Mouse (Mus musculus) midbrain, embryonic 14.5 days (tissue): Measurements from ENCODE around the gene Fam161a. TPM values are rescaled to one million over a fixed set of nuclear protein-coding genes. Genes with fewer than 3 reads are reported as not detected.
A peak's percentile ranks its signal among the peaks of the same experiment; 100 is the strongest.

Source experiments
- ATAC-seq: fragments of 200-750 bp; cut with Nextera tagmentation; 2 replicates; pipeline ENCODE4 v1.8.0; 2017; ENCODE audit warnings: moderate number of reproducible peaks, moderate library complexity; ENCODE audit not compliant: low FRiP score, low TSS enrichment
- DNase-seq: peaks from one replicate; pipeline ENCODE4 v3.0.0-alpha.2; 2015
- H3K27ac ChIP-seq: fragments of 300-500 bp; sonication (generic); replicated peaks from 2 replicates; pipeline ENCODE4 v1.5.1; 2014; ENCODE audit warnings: mild to moderate bottlenecking, low read depth, low read length, moderate library complexity
- H3K27me3 ChIP-seq: fragments of 300-500 bp; sonication (generic); 2 replicates; pipeline ENCODE4 v1.6.1; 2014; ENCODE audit warnings: low read length, control low read depth, mixed read lengths; ENCODE audit not compliant: control insufficient read depth, insufficient read depth
- H3K36me3 ChIP-seq: fragments of 300-500 bp; sonication (generic); 2 replicates; pipeline ENCODE4 v1.6.1; 2014; ENCODE audit warnings: low read length, control low read depth; ENCODE audit not compliant: control insufficient read depth, insufficient read depth
- H3K4me1 ChIP-seq: fragments of 300-500 bp; sonication (generic); 2 replicates; pipeline ENCODE4 v1.6.1; 2014; ENCODE audit warnings: mild to moderate bottlenecking, antibody characterized with exemption, low read length, control low read depth; ENCODE audit not compliant: control insufficient read depth, insufficient read depth
- H3K4me2 ChIP-seq: fragments of 300-500 bp; sonication (generic); 2 replicates; pipeline ENCODE4 v1.6.1; 2014; ENCODE audit warnings: mild to moderate bottlenecking, low read length, moderate library complexity
- H3K4me3 ChIP-seq: fragments of 300-500 bp; sonication (generic); replicated peaks from 2 replicates; pipeline ENCODE4 v1.5.1; 2014; ENCODE audit warnings: low read depth, low read length
- H3K9ac ChIP-seq: fragments of 300-500 bp; sonication (generic); replicated peaks from 2 replicates; pipeline ENCODE4 v1.6.1; 2014; ENCODE audit warnings: mild to moderate bottlenecking, low read length, moderate library complexity
- H3K9me3 ChIP-seq: fragments of 300-500 bp; sonication (generic); 2 replicates; pipeline ENCODE4 v1.6.1; 2016; ENCODE audit warnings: low read length, control low read depth, mixed read lengths; ENCODE audit not compliant: control insufficient read depth
- WGBS: fragments of 180-500 bp; shearing (Covaris S2); extraction: QIAGEN DNeasy Blood & Tissue Kit; methylation state at CpG from one replicate; pipeline ENCODE4 v1.1.7; 2014; 5-methylcytosine and 5-hydroxymethylcytosine counted together
- polyA plus RNA-seq: library from polyadenylated mRNA; unstranded; fragments of >200 nt; fragmentation: Nextera tagmentation; extraction: Ambion mirVana; gene quantifications from 2 replicates; pipeline ENCODE4 v1.2.1, GENCODE M21; 2014

The Fam161a gene
- polyA plus RNA-seq, 1 experiment from 2014 or later, result 3.7 TPM

DNA sequence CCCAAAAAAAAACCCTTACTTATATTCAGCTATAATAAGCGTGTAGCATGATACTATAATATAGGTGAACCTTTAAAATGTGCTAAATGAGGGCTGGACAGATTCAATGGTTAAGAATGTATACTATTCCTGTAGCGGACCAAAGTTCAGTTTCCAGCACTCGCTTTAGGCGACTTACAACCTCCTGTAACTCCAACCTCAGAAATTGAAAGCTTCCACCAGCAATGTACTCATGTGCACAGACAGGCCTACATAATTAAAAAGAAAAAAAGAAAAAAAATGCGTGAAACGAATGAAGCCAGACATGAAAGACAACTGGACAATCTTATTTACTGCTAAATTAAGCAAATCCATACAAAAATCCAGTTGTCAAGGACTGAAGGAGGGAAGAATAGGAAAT, 24.5 kb upstream of the Fam161a start:
- peak overlapping the region; percentile 79 for H3K4me2 ChIP-seq

DNA sequence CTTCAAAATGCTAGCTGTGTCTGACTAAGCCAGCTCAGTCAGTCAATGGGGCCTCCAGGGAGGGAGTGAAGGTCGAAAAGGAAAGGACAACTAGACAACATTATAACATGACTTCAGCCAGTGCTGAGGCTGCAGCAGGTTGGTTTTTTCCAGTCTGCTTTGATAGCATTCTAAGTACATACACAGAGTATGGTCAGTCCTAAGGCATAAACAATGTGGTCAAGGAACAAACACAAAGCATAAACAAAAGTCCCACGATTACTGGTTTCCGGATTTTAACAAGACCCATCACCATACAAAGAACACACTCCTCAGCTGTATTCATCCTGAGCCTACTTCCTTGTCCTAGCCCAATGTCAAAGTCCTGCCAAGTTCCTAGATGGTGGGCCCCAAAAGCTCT, 21.8 kb upstream of the Fam161a start:
- H3K4me2 ChIP-seq, result no peak overlapping the region
- no peaks in the 10 kb centered on the region for H3K9me3 ChIP-seq
- H3K4me1 ChIP-seq, result peaks cover 8% of the 10 kb centered on the region
- H3K27ac ChIP-seq, result no peak overlapping the region
- H3K4me3 ChIP-seq, result no peak overlapping the region
- no peaks in the 10 kb centered on the region for H3K36me3 ChIP-seq
- ATAC-seq, result no peak
- DNase-seq, result no peak
- 84% methylated on average over 3 of the region's 3 CpGs for WGBS
- H3K9ac ChIP-seq, result no peak overlapping the region
- no peaks in the 10 kb centered on the region for H3K27me3 ChIP-seq

More for the DNA sequence above, 24.5 kb upstream of the Fam161a start:
- Histone ChIP-seq H3K9ac (no peak overlapping the region), H3K27ac (no peak overlapping the region; the same call in 1 of the 2 replicates), H3K4me3 (no peak overlapping the region), H3K27me3 (no peaks in the 10 kb centered on the region), H3K9me3 (no peaks in the 10 kb centered on the region), H3K4me1 (peaks cover 8% of the 10 kb centered on the region), H3K36me3 (peaks cover 11% of the 10 kb centered on the region; the same call in 1 of the 2 replicates)
- DNase-seq (no peak), ATAC-seq (no peak)
- WGBS, result 67% methylated on average over 6 of the region's 6 CpGs

DNA sequence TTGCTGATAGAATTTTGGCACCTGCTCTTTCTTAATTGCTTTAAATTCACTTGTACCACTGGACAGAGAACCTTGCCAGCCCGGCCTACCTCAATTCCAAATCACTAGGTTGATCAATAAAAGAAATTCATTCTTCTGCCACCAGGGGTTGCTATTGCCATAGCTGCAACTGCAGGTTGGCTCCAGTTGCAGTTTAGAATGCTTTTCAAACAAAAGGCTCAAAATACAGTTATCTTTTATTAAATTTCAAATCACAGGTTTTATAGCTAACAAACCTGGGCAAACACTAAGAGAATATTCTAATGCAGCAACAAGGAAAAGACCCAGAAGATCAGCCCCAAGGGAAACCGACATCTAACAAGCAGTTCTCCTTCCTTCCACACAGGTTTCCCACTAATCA, 20.0 kb upstream of the Fam161a start:
- Histone ChIP-seq H3K4me2 (no peak overlapping the region), H3K4me3 (no peak overlapping the region), H3K27me3 (no peaks in the 10 kb centered on the region), H3K4me1 (peaks cover 12% of the 10 kb centered on the region), H3K27ac (no peak overlapping the region), H3K36me3 (no peaks in the 10 kb centered on the region), H3K9ac (no peak overlapping the region), H3K9me3 (no peaks in the 10 kb centered on the region)
- WGBS, result 44% methylated on average over 2 of the region's 2 CpGs
- peak; percentile 90 for DNase-seq
- ATAC-seq, result no peak

DNA sequence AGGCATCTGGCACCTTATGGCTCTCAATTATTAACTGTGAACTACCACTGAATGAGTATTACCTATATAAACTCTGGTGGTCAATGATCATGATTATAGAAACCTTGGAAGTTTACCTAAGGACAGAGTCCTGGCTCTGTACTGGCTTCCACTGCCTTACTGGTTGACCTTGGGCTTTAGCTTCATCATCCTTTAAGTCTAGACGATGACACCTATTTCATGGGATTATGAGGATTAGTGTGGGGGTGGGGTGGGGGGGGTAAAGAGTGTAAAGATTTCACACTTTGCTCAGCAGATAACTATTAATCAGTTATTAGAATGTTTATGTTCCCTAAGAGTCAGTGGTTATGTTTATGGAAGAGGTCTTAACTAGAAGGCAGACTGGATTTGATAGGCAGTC, 17.5 kb upstream of the Fam161a start:
- peak overlapping the region; percentile 98 for H3K4me2 ChIP-seq
- 31% methylated on average over 1 of the region's 1 CpGs for WGBS
- DNase-seq, result no peak
- H3K4me3 ChIP-seq, result peak overlapping the region; percentile 79
- H3K36me3 ChIP-seq, result peaks cover 15% of the 10 kb centered on the region
- peak overlapping the region; percentile 78; the same call in 1 of the 2 replicates for H3K9ac ChIP-seq
- H3K9me3 ChIP-seq, result no peaks in the 10 kb centered on the region
- H3K4me1 ChIP-seq, result peaks cover 14% of the 10 kb centered on the region
- ATAC-seq, result no peak; the same call in 1 of the 2 replicates
- H3K27me3 ChIP-seq, result no peaks in the 10 kb centered on the region
- peak overlapping the region; percentile 89 for H3K27ac ChIP-seq

DNA sequence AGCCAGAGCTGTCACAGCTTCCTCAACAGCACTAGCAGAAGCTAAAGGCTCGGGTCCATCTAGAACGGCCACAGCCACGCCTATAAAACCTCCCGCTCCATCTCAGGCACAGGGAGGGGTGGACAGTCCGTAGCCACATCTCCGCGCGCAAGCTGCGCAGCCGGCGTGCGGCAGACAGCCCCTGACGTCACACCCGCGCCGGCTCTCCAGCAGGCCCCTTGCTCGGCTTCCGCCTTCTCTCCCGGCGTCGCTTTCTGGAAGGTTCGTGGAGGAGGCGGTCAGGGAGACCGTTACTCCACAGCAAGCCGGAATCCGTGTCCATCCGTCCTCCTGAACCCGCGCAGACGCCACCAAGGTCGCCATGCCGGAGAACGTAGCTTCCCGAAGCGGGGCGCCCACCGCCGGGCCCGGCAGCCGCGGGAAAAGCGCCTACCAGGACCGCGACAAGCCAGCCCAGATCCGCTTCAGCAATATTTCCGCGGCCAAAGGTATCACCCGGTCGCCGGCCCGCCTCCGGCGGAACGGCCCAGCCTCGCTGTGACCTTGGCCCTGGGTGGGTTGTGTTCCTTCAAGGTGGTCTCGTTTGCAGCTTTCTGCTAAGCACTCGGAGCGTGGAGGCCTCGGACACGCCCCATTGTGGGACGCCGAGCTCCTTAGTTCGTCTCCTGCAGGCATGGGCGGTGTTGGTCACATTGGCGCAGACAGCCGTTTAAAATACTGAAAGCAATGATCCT, 16.8 kb upstream of the Fam161a start, which contains the start of gene Cct4:
Gene Cct4 (plus strand): TSS at position 127 of the 734 bp plus-strand sequence.
- peak; percentile 99 for ATAC-seq
- WGBS, result under 1% methylated on average over 66 of the region's 66 CpGs
- H3K9me3 ChIP-seq, result no peaks in the 10 kb centered on the region

DNA sequence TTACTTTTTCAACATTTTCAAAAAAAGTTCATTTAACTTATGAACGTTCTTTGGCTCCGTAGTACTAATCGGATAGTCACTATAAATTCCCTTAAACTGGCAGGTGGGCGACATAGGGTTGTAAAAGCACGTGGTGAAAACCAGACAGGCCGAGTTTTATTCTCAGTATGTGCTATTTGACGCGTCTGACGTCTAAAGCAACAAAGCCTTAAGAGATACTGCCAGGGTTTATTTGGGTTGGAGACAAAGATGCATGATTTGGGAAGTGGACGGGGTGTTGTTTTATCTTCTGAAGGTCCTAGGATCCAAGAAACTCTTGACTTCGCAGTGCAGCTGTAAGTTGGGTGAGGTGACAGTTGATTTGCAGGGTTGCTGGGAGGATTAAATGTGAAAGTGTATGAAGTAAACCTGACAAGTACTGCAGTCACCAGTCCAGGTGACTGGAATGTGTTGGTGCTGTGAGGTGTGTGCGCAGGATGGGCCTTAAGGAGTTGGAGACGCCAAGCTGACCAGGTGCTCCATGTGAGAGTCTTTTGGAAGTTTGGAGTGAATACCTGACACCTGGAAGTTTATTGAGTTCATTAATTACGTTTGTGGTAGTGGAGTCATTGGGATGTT, 16.0 kb upstream of the Fam161a start:
- Histone ChIP-seq H3K36me3 (peaks cover 28% of the 10 kb centered on the region), H3K27me3 (no peaks in the 10 kb centered on the region), H3K4me1 (peaks cover 14% of the 10 kb centered on the region), H3K9ac (peak overlapping the region; percentile 78), H3K27ac (0 out of 2 replicates have a peak overlapping the region, but pooled peaks have one; percentile 89), H3K4me2 (peak overlapping the region; percentile 98), H3K9me3 (no peaks in the 10 kb centered on the region), H3K4me3 (peak overlapping the region; percentile 79)
- 12% methylated on average over 14 of the region's 14 CpGs for WGBS
- DNase-seq (no peak), ATAC-seq (no peak)

More for the DNA sequence above, 16.8 kb upstream of the Fam161a start, which contains the start of gene Cct4:
- peak within 1 kb of the TSS; percentile 98 for H3K4me2 ChIP-seq
- peaks cover 14% of the 10 kb centered on the region for H3K4me1 ChIP-seq
- DNase-seq, result peak; percentile 96
- peak within 1 kb of the TSS; percentile 78 for H3K9ac ChIP-seq
- no peaks in the 10 kb centered on the region for H3K27me3 ChIP-seq
- H3K36me3 ChIP-seq, result peaks cover 23% of the 10 kb centered on the region
- H3K4me3 ChIP-seq, result peak within 1 kb of the TSS; percentile 79
- peak within 1 kb of the TSS; percentile 89 for H3K27ac ChIP-seq

DNA sequence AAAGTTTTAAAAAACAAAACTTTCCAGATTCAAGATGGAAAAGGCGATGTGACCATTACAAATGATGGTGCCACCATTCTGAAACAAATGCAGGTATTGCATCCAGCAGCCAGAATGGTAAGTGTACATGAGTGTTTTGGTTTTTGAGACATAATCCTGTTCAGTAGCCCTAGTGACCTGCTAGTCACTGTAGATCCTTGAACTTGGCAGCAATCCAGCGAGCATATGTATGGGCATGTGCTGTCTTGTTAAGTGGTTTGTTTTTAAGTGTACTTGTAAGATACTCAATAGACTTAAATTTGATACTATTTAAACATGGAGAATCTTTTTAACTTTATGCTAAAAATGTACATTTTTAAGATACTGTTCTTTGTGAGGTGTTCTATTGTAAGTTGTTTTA, 13.1 kb upstream of the Fam161a start:
- no peak for DNase-seq
- Histone ChIP-seq H3K4me1 (peaks cover 14% of the 10 kb centered on the region), H3K4me2 (no peak overlapping the region)

DNA sequence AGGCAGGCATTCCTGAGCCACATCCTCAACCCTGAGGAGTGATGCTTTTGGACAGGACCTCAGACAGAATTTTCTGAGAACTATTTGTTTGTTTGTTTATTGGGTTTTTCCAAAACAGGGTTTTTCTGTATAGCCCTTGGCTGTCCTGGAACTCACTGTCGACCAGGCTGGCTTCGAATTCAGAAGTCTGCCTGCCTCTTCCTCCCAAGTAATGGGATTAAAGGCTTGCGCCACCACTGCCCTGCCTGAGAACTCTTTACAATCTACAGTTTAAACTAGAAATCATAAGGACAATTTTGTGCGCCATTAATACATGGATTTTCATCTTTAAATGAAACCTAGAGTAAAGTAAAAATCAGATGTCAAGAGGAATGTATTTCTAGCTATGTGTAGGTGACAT, 11.9 kb upstream of the Fam161a start:
- no peak overlapping the region for H3K4me3 ChIP-seq
- 96% methylated on average over 4 of the region's 4 CpGs for WGBS
- H3K4me2 ChIP-seq, result no peak overlapping the region
- no peaks in the 10 kb centered on the region for H3K9me3 ChIP-seq
- no peak overlapping the region for H3K9ac ChIP-seq
- DNase-seq (no peak), ATAC-seq (no peak)
- no peaks in the 10 kb centered on the region for H3K27me3 ChIP-seq
- no peak overlapping the region for H3K27ac ChIP-seq
- H3K4me1 ChIP-seq, result peaks cover 14% of the 10 kb centered on the region
- H3K36me3 ChIP-seq, result peaks cover 66% of the 10 kb centered on the region

More for the DNA sequence above, 13.1 kb upstream of the Fam161a start:
- no peak for ATAC-seq
- Histone ChIP-seq H3K27me3 (no peaks in the 10 kb centered on the region), H3K36me3 (peaks cover 54% of the 10 kb centered on the region), H3K9ac (no peak overlapping the region), H3K27ac (no peak overlapping the region), H3K4me3 (no peak overlapping the region), H3K9me3 (no peaks in the 10 kb centered on the region)
- 97% methylated on average over 2 of the region's 2 CpGs for WGBS
